Mouse (Mus musculus) C2C12 (cell line): ENCODE measurements around the gene Rabif. TPM values are rescaled to one million over a fixed set of nuclear protein-coding genes. Genes with fewer than 3 reads are reported as not detected.
A peak's percentile ranks its signal among the peaks of the same experiment; 100 is the strongest.
"Not testable (repeated sequence)": the region's sequence is repeated elsewhere in the genome, so short reads cannot be mapped to it uniquely, and the experiment has no call there.

Experiments used
- H3K27me3 ChIP-seq: one replicate; pipeline ENCODE4 v1.6.1; 2011; ENCODE audit not compliant: control insufficient read depth, insufficient read depth, insufficient read length
- H3K36me3 ChIP-seq: one replicate; pipeline ENCODE4 v1.6.1; 2011; ENCODE audit not compliant: control insufficient read depth, insufficient read depth
- H3K4me3 ChIP-seq: one replicate; pipeline ENCODE4 v1.5.1; 2011; ENCODE audit warnings: mild to moderate bottlenecking, control low read depth; ENCODE audit not compliant: poor library complexity, insufficient read depth, severe bottlenecking
- H3K79me2 ChIP-seq: one replicate; pipeline ENCODE4 v1.6.1; 2011; ENCODE audit not compliant: control insufficient read depth, insufficient read depth
- H3K79me3 ChIP-seq: one replicate; pipeline ENCODE4 v1.6.1; 2011; ENCODE audit warnings: low read depth, control low read depth
- H3ac ChIP-seq: one replicate; pipeline ENCODE3; 2011; ENCODE audit warnings: low read depth; ENCODE audit not compliant: control insufficient read depth, insufficient read length
- CEBPB ChIP-seq: IDR thresholded peaks from one replicate; pipeline ENCODE4 v1.6.1; 2011; ENCODE audit warnings: low read depth, mild to moderate bottlenecking, control low read depth, moderate library complexity
- CTCF ChIP-seq: IDR thresholded peaks from one replicate; pipeline ENCODE4 v1.5.1; 2011; ENCODE audit not compliant: control insufficient read depth, insufficient read depth, insufficient read length
- FOSL1 ChIP-seq: IDR thresholded peaks from one replicate; pipeline ENCODE4 v1.8.0; 2011; ENCODE audit warnings: mild to moderate bottlenecking, low read length; ENCODE audit not compliant: poor library complexity, insufficient read depth, severe bottlenecking
- MAX ChIP-seq: IDR thresholded peaks from one replicate; pipeline ENCODE4 v1.6.1; 2011; ENCODE audit warnings: mild to moderate bottlenecking, control low read depth
- MYOD1 ChIP-seq: IDR thresholded peaks from one replicate; pipeline ENCODE4 v1.6.1; 2011; ENCODE audit warnings: low read depth; ENCODE audit not compliant: control insufficient read depth, insufficient read length
- MYOG ChIP-seq: IDR thresholded peaks from one replicate; pipeline ENCODE4 v1.6.1; 2011; ENCODE audit not compliant: control insufficient read depth, insufficient read length; ENCODE audit errors: extremely low read depth
- USF1 ChIP-seq: IDR thresholded peaks from one replicate; pipeline ENCODE4 v1.6.1; 2011; ENCODE audit warnings: low read depth, mild to moderate bottlenecking, control low read depth, moderate library complexity
- long read RNA-seq, 2 experiments: library from polyadenylated mRNA; unstranded; transcript quantifications; one replicate each; pipeline ENCODE4 v2.0.0; 2019 to 2020
- polyA plus RNA-seq: library from polyadenylated mRNA; unstranded; fragments of >200 nt; fragmentation: generic; extraction: Trizol; gene quantifications from one replicate; pipeline ENCODE4 v1.2.1, GENCODE M21; 2012; ENCODE audit warnings: missing spikeins

Gene Rabif
- 15.6 TPM for polyA plus RNA-seq
- long read RNA-seq, experiment 1, transcript Rabif-201 (2 exons, 2,861 nt), result major isoform, 39 of 42 reads
- long read RNA-seq, experiment 1, partial matches to known transcripts, result 0 of 42 reads
- long read RNA-seq, experiment 1, other reads (novel, unspliced or antisense), result 3 of 42 reads
- long read RNA-seq, experiment 2, transcript Rabif-201 (2 exons, 2,861 nt), result major isoform, 159 of 165 reads
- long read RNA-seq, experiment 2, partial matches to known transcripts, result 1 of 165 reads
- long read RNA-seq, experiment 2, other reads (novel, unspliced or antisense), result 5 of 165 reads

DNA sequence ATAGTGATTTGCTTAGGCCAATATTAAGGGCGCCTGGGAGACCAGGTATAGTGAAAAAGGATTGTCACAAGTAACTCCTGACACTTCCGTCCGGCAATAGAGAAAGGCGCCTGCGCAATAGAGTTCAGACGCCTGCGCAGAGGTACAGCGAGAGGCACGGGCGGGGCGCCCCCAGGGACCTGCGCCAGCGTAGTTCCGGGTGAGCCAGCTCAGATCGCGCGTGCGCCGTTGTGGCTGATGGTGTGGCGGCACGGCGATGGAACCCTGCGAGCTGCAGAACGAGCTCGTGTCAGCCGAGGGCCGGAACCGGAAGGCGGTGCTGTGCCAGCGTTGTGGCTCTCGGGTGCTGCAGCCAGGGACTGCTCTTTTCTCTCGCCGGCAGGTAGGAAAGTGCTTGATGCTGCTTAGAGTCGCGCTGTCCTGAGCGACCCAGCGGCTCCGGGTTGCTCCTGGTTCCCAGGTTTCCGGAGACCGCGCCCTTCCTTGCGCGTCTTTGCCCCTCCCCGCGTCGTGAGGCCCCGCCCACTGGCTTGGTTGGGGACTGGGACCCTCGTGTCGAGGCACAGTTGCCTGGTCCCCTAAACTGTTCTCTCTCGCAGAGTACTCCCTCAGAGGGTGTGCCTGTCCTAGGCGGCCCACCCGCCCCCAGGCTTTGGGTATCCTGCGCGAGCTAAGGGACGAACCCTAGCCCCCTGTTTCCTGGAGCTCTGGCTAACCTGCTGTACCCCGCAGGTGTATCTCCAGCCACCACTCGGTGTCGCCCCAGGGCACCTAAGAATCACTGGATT, at the start of gene Rabif:
TSS of gene Rabif (plus strand) at position 221 of the 788 bp plus-strand sequence.
- Histone ChIP-seq H3ac (peak within 1 kb of the TSS; percentile 95), H3K36me3 (peaks cover 19% of the 10 kb centered on the region), H3K4me3 (peak within 1 kb of the TSS; percentile 76), H3K79me3 (peaks cover 23% of the 10 kb centered on the region), H3K27me3 (no peaks in the 10 kb centered on the region), H3K79me2 (peaks cover 48% of the 10 kb centered on the region)
- TF ChIP-seq MYOG (no peak), MAX (peak; percentile 45)

DNA sequence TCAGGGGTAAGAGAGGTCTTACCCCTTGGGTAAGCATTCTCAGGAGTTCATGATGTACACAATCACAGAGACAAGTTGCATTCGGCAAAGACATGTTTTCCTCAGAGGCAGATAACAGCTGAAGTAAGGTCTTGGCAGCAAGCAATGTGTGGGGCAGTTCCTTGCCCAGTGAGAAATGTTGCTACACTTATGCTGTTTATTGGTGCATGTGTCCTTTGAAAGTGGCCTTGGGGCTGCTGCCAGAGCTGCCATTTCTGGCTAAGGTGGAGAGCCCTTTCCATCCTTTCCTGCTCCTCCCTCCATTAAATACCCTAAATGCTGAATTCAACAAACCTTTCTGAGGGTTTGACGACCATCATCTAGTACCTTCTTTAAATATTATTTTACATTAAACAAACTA, 49.0 kb upstream of the Rabif start:
- Histone ChIP-seq H3K79me3 (no peaks in the 10 kb centered on the region), H3K79me2 (no peaks in the 10 kb centered on the region), H3K27me3 (no peaks in the 10 kb centered on the region), H3ac (no peak overlapping the region), H3K36me3 (no peaks in the 10 kb centered on the region), H3K4me3 (no peak overlapping the region)
- TF ChIP-seq CTCF (no peak), MYOD1 (no peak), MAX (no peak)

DNA sequence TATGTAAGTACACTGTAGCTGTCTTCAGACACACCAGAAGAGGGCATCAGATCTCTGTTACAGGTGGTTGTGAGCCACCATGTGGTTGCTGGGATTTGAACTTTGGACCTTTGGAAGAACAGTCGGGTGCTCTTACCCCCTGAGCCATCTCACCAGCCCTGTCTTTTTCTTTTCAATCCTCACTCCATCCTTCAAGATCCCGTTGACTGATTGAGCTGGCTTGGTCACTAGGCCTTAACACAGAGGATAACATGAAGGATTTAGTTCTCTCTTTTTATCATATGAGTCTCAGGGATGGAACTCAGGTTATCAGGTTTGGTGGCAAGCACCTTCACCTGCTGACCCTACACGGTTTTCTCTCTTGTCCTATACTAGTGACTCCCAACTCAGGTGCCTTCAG, 45.9 kb upstream of the Rabif start:
- H3K27me3 ChIP-seq, H3ac ChIP-seq, H3K79me3 ChIP-seq, H3K4me3 ChIP-seq, H3K36me3 ChIP-seq, H3K79me2 ChIP-seq: not testable (repeated sequence)

DNA sequence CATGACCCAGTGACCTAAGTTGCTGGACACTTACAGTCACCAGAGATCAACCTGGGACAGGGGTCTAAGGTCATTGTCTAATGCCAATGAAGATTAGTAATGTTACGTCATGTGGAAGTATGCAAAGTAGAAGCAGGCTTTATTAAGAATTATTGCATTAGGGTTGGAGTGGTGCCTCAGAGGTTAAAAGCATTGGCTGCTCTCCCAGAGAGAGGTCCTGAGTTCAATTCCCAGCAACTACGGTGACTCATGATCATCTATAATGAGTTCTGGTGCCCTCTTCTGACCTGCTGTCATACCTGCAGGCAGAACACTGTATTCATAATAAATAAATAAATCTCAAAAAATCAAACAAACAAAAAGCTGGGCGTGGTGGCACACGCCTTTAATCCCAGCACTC, 44.2 kb upstream of the Rabif start:
- no peak for TF ChIP-seq MAX
- no peak for TF ChIP-seq USF1
- TF ChIP-seq FOSL1, result no peak
- TF ChIP-seq CEBPB, result no peak
- Histone ChIP-seq H3K4me3 (no peak overlapping the region), H3K79me3 (no peaks in the 10 kb centered on the region), H3K27me3 (no peaks in the 10 kb centered on the region), H3ac (no peak overlapping the region), H3K79me2 (no peaks in the 10 kb centered on the region), H3K36me3 (no peaks in the 10 kb centered on the region)

DNA sequence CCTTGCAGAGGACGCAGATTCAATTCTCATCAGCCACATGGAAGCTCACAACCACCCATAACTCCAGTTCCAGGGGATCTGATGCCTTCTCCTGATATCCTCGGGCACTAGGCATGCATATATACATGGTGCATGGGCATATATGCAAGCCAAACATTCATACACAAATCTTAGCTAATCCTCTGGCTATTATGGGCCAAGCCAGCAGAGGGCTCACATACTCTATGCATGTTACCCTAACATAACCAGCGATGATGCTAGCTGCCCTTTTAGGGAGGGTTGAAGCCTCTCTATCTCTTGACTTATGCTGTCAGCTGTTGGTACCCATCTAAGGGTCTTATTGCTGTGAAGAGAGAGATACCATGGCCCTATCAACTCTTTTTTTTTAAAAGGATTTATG, 43.5 kb upstream of the Rabif start:
- no peaks in the 10 kb centered on the region for H3K79me3 ChIP-seq
- no peak overlapping the region for H3ac ChIP-seq
- no peak for TF ChIP-seq MAX
- no peak for TF ChIP-seq FOSL1
- TF ChIP-seq MYOD1, result no peak
- TF ChIP-seq USF1, result no peak
- no peak for TF ChIP-seq MYOG
- TF ChIP-seq CEBPB, result no peak
- TF ChIP-seq CTCF, result peak; percentile 22
- no peak overlapping the region for H3K4me3 ChIP-seq
- H3K27me3 ChIP-seq, result no peaks in the 10 kb centered on the region
- H3K79me2 ChIP-seq, result peaks cover 5% of the 10 kb centered on the region
- no peaks in the 10 kb centered on the region for H3K36me3 ChIP-seq

DNA sequence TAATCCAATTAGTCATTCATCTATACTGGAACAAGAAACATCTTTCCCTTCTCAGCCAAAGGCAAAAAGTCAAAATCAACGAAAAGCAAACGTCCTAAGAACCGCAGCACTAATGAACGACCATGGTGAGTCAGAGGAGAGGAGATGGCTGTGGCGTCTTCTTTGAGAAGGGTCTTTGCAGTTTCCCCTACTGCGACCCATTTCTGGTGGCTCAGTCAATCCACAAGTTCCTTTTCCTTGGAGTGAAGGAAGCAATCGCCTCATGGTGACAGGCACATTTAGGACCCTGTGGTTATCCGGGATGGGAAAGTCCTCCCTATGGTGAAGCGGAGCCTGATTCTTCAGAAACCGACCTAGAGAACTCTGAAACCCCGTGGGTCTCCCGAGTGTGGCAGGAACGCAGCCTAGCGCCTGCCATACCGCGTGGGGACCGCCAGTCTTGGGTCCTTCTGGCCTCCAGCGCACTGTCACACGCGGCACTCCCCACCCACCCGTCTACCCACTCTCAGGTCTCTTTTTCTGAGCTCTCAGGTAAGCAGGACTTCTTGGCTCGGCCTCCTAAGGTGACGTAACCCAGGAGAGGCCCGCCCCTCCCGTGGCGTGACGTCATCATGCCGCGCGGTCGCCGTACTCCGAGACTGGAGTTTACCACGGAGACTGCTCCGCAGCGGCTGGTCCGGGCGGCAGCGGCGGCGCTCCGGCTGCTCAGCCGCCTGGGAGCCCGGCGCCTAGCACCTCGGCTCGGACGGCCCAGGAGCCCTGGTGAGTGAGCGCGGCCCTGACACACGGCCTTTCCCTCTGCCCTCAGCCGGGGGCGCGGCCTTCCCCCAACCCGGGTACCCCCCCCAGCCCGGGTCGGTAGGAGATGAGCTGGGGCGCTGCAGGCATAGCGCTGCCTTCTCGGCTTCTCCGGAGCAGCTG, 39.3 kb upstream of the Rabif start, which contains the start of gene Klhl12:
TSS of gene Klhl12 (plus strand) at position 628 of the 921 bp plus-strand sequence.
- Histone ChIP-seq H3K79me2 (peaks cover 11% of the 10 kb centered on the region), H3K27me3 (no peaks in the 10 kb centered on the region), H3K4me3 (peak within 1 kb of the TSS; percentile 72), H3K36me3 (no peaks in the 10 kb centered on the region), H3ac (peak within 1 kb of the TSS; percentile 100), H3K79me3 (peaks cover 2% of the 10 kb centered on the region)
- peak; percentile 81 for TF ChIP-seq CEBPB
- TF ChIP-seq CTCF, result no peak
